Mouse (Mus musculus): ENCODE data around the gene Usp36. TPM values are rescaled to one million over a fixed set of nuclear protein-coding genes. Genes with fewer than 3 reads are reported as not detected.
A peak's percentile ranks its signal among the peaks of the same experiment; 100 is the strongest.

Gene Usp36
- total RNA-seq (2014; rRNA removed), result 2.7 and 4.0 TPM in 2 replicates
- 7.5 and 12.3 TPM in 2 replicates for polyA plus RNA-seq (2012; rRNA removed)

DNA sequence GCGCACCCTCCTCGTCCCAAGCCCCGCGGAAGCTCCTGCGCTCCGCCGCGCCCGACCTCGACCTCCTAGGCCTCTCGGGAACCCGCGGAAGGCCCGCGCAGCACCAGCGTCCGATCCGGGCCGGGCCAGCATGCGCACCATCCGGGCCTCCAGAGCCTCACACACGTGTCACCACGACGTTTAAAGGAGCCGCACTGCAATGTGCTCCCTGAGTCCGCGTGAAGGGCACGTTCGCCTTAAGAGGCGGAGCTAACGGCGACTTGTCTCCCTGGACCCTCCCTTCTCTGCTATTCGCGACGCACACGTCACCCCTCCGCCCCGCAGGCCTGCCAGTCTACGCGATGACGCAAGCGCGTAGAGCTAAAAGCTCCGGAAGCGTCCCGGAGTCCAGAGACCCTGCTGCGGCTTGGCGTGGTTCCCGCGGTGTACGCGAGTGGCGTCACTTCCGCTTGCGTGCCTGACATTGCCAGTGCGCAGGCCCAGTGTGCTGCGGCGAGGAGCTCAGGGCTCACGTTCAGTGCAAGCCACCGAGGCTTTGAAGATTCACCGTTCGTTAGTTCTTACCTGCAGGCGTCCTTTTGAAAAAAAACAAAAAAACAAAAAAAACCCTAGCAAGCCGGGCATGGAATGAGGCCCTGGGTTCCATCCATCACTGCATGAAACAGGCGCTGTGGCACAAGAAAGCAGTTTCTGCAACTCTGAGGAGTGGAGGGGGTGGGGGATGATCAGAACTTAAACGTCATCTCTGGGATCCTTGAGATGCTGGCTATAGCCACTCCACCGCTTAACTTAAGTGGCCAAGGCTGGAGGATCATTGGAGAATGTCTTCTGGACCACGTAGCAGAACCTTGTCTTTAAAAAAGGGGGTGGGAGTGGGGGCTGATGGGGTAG is at the start of gene Usp36:
TSS of gene Usp36 (minus strand) at position 246 of the 891 bp plus-strand sequence.
- WGBS, result 2% methylated on average over 68 of the region's 68 CpGs

DNA sequence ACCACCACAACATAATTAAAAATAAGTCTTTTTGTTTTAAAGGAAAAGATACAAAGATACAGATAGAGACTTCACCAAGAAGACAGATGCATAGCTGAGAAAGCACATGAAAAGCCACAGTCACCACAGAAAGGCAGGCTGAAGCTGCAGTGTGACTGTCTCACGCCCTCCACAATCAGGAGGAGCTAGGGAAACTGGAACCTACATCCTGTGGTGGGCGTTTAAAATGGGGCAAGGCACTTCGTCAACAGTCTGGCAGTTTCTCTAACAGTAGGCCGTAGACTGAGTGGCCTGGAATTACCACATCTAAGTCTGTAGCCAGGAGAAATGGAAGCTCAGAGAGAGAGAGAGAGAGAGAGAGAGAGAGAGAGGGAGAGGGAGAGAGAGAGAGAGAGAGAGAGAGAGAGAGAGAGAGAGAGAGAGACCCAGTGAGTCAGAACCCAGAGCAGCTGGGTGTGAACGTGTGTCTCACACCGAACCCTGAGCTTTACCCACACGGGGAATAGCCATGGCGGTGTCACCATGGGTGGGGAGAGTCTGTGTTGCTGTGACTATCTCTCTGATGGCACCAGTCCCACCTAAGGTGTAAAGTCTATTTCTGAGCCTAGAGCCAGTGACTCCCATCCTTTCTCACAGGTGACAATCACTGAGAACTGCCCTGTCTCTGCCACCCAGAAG is 47.6 kb upstream of the Usp36 start:
- TF ChIP-seq CTCF (IDR thresholded peaks at IDR 0.05; ENCODE audit: low read depth, low read length) (no peak), POLR2A (IDR thresholded peaks at IDR 0.05; ENCODE audit: extremely low read depth, insufficient read depth, low read length) (no peak)
- Histone ChIP-seq H3K4me1 (ENCODE audit: control insufficient read depth, insufficient read depth, low read length) (no peaks in the 10 kb centered on the region), H3K9ac (ENCODE audit: low read depth, low read length) (no peak overlapping the region), H3K36me3 (ENCODE audit: control insufficient read depth, insufficient read depth, low read length) (no peaks in the 10 kb centered on the region), H3K27me3 (ENCODE audit: control insufficient read depth, insufficient read depth, low read length) (no peaks in the 10 kb centered on the region), H3K79me2 (ENCODE audit: control insufficient read depth, insufficient read depth, low read length) (no peaks in the 10 kb centered on the region), H3K4me3 (ENCODE audit: insufficient read depth, low read depth, low read length) (no peak overlapping the region), H3K27ac (replicated peaks; ENCODE audit: insufficient read depth, low read depth, low read length) (no peak overlapping the region)
- no peak for DNase-seq (ENCODE audit: extremely low read depth, low read depth, low spot score)
- WGBS, result 73% methylated on average over 8 of the region's 8 CpGs

More for the DNA sequence above, at the start of gene Usp36:
- Histone ChIP-seq H3K27me3 (ENCODE audit: control insufficient read depth, insufficient read depth, low read length) (no peaks in the 10 kb centered on the region), H3K9ac (ENCODE audit: low read depth, low read length) (peak within 1 kb of the TSS; percentile 81), H3K4me1 (ENCODE audit: control insufficient read depth, insufficient read depth, low read length) (peaks cover 9% of the 10 kb centered on the region), H3K4me3 (ENCODE audit: insufficient read depth, low read depth, low read length) (peak within 1 kb of the TSS; percentile 79), H3K79me2 (ENCODE audit: control insufficient read depth, insufficient read depth, low read length) (peaks cover 10% of the 10 kb centered on the region; the same call in 1 of the 2 replicates), H3K36me3 (ENCODE audit: control insufficient read depth, insufficient read depth, low read length) (peaks cover 6% of the 10 kb centered on the region; the same call in 1 of the 2 replicates), H3K27ac (replicated peaks; ENCODE audit: insufficient read depth, low read depth, low read length) (peak within 1 kb of the TSS; percentile 69)
- TF ChIP-seq POLR2A (IDR thresholded peaks at IDR 0.05; ENCODE audit: extremely low read depth, insufficient read depth, low read length), result peak; percentile 87
- no peak for TF ChIP-seq CTCF (IDR thresholded peaks at IDR 0.05; ENCODE audit: low read depth, low read length)
- DNase-seq (ENCODE audit: extremely low read depth, low read depth, low spot score), result peak; percentile 99

GRCm38 (mm10) chr11:118333431-118333830 is 43.4 kb upstream of the Usp36 start:
- Histone ChIP-seq H3K79me2 (ENCODE audit: control insufficient read depth, insufficient read depth, low read length) (no peaks in the 10 kb centered on the region), H3K4me1 (ENCODE audit: control insufficient read depth, insufficient read depth, low read length) (no peaks in the 10 kb centered on the region), H3K9ac (ENCODE audit: low read depth, low read length) (no peak overlapping the region), H3K36me3 (ENCODE audit: control insufficient read depth, insufficient read depth, low read length) (no peaks in the 10 kb centered on the region), H3K4me3 (ENCODE audit: insufficient read depth, low read depth, low read length) (no peak overlapping the region), H3K27ac (replicated peaks; ENCODE audit: insufficient read depth, low read depth, low read length) (no peak overlapping the region), H3K27me3 (ENCODE audit: control insufficient read depth, insufficient read depth, low read length) (no peaks in the 10 kb centered on the region)
- 87% methylated on average over 17 of the region's 17 CpGs for WGBS
- DNase-seq (ENCODE audit: extremely low read depth, low read depth, low spot score), result no peak
- no peak for TF ChIP-seq CTCF (IDR thresholded peaks at IDR 0.05; ENCODE audit: low read depth, low read length)
- TF ChIP-seq POLR2A (IDR thresholded peaks at IDR 0.05; ENCODE audit: extremely low read depth, insufficient read depth, low read length), result no peak

- Histone ChIP-seq H3K4me1 (ENCODE audit: control insufficient read depth, insufficient read depth, low read length) (no peaks in the 10 kb centered on the region), H3K27ac (replicated peaks; ENCODE audit: insufficient read depth, low read depth, low read length) (no peak overlapping the region), H3K79me2 (ENCODE audit: control insufficient read depth, insufficient read depth, low read length) (no peaks in the 10 kb centered on the region), H3K9ac (ENCODE audit: low read depth, low read length) (no peak overlapping the region), H3K27me3 (ENCODE audit: control insufficient read depth, insufficient read depth, low read length) (no peaks in the 10 kb centered on the region), H3K4me3 (ENCODE audit: insufficient read depth, low read depth, low read length) (no peak overlapping the region), H3K36me3 (ENCODE audit: control insufficient read depth, insufficient read depth, low read length) (no peaks in the 10 kb centered on the region)
- TF ChIP-seq POLR2A (IDR thresholded peaks at IDR 0.05; ENCODE audit: extremely low read depth, insufficient read depth, low read length) (no peak), CTCF (IDR thresholded peaks at IDR 0.05; ENCODE audit: low read depth, low read length) (no peak)
- DNase-seq (ENCODE audit: extremely low read depth, low read depth, low spot score), result no peak
- WGBS, result 82% methylated on average over 11 of the region's 11 CpGs
Observed at GRCm38 (mm10) chr11:118332376-118332775, 42.3 kb upstream of the Usp36 start.

DNA sequence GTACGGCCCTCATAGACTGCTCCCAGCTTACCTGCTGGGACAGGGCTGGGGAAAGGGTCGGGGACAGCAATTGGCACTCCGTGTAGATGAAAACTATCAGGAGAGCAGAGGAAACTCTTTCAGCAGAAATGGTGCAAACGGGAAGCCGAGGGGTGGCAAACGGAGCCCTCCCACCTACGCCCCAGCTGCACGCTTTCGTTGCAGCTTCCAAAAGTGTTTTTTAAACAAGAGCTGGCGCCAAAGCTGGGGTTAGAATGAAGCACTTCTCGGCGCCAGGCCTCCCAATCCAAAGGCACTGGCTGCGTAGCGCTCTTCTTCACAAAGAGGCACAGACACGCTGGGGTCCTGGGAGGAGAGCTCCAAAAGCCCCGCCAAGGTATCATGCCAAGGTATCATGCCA is 40.7 kb upstream of the Usp36 start:
- Histone ChIP-seq H3K36me3 (ENCODE audit: control insufficient read depth, insufficient read depth, low read length) (no peaks in the 10 kb centered on the region), H3K9ac (ENCODE audit: low read depth, low read length) (no peak overlapping the region), H3K27ac (replicated peaks; ENCODE audit: insufficient read depth, low read depth, low read length) (no peak overlapping the region), H3K4me3 (ENCODE audit: insufficient read depth, low read depth, low read length) (no peak overlapping the region), H3K79me2 (ENCODE audit: control insufficient read depth, insufficient read depth, low read length) (no peaks in the 10 kb centered on the region), H3K4me1 (ENCODE audit: control insufficient read depth, insufficient read depth, low read length) (no peaks in the 10 kb centered on the region), H3K27me3 (ENCODE audit: control insufficient read depth, insufficient read depth, low read length) (no peaks in the 10 kb centered on the region)
- WGBS, result 95% methylated on average over 16 of the region's 16 CpGs
- no peak for DNase-seq (ENCODE audit: extremely low read depth, low read depth, low spot score)
- TF ChIP-seq CTCF (IDR thresholded peaks at IDR 0.05; ENCODE audit: low read depth, low read length) (no peak), POLR2A (IDR thresholded peaks at IDR 0.05; ENCODE audit: extremely low read depth, insufficient read depth, low read length) (no peak)

Data from liver, adult 2 months (tissue).